Mouse (Mus musculus) stomach, postnatal 0 days (tissue): ENCODE data around the gene Sh3bgrl3.

Experiments
- CTCF ChIP-seq: IDR thresholded peaks from 2 replicates; pipeline ENCODE4 v1.5.1; 2016; ENCODE audit warnings: antibody characterized with exemption, low read depth, mild to moderate bottlenecking, moderate library complexity
- EP300 ChIP-seq: optimal IDR thresholded peaks from 2 replicates; pipeline ENCODE3; 2016; ENCODE audit warnings: antibody characterized with exemption

DNA sequence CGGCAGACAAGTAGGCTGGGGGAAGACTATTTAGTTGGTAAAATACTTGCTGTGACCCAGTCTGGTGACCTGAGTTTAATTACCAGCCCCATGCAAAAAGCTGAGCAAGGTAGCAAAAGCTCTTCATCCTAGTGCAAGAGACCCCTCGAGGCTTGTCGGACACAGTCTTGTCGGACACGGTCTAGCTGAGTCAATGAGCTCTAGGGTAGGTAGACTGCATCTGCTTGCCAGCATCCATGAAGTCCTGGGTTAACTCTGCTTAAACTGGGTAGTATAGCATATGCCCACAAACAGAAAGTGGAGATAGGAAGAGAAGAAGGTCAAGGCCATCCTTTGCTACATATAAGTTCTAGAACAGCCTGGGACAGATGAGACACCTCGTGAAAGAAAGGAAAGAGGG is 30.2 kb upstream of the Sh3bgrl3 start:
- TF ChIP-seq CTCF (no peak), EP300 (no peak)
